Mouse (Mus musculus): ENCODE data around the gene Pde10a. TPM values are rescaled to one million over a fixed set of nuclear protein-coding genes. Genes with fewer than 3 reads are reported as not detected.

Gene Pde10a
- total RNA-seq, 1 experiment from 2014 or later = 0.84 TPM

- ATAC-seq (replicated peaks in 1 of 2; ENCODE audit: insufficient read depth in 1 of 2, low FRiP score in 2 of 2, low TSS enrichment in 1 of 2, low read depth in 1 of 2, poor library complexity in 2 of 2, severe bottlenecking in 2 of 2) = no peak
Observed at GRCm38 (mm10) chr17:8831001-8831400, 305.8 kb downstream of the Pde10a start.

GRCm38 (mm10) chr17:8836292-8836691 is 311.1 kb downstream of the Pde10a start:
- no peak for ATAC-seq (replicated peaks in 1 of 2; ENCODE audit: insufficient read depth in 1 of 2, low FRiP score in 2 of 2, low TSS enrichment in 1 of 2, low read depth in 1 of 2, poor library complexity in 2 of 2, severe bottlenecking in 2 of 2)

GRCm38 (mm10) chr17:8838252-8838651 is 313.1 kb downstream of the Pde10a start:
- ATAC-seq (replicated peaks in 1 of 2; ENCODE audit: insufficient read depth in 1 of 2, low FRiP score in 2 of 2, low TSS enrichment in 1 of 2, low read depth in 1 of 2, poor library complexity in 2 of 2, severe bottlenecking in 2 of 2) = peak; percentile 80 to 81

GRCm38 (mm10) chr17:8839237-8840011 is 314.3 kb downstream of the Pde10a start:
- ATAC-seq (replicated peaks in 1 of 2; ENCODE audit: insufficient read depth in 1 of 2, low FRiP score in 2 of 2, low TSS enrichment in 1 of 2, low read depth in 1 of 2, poor library complexity in 2 of 2, severe bottlenecking in 2 of 2) = 0 out of 4 replicates have a peak, but pooled peaks of 1 of the 2 experiments have one; percentile 29

- no peak for ATAC-seq (replicated peaks in 1 of 2; ENCODE audit: insufficient read depth in 1 of 2, low FRiP score in 2 of 2, low TSS enrichment in 1 of 2, low read depth in 1 of 2, poor library complexity in 2 of 2, severe bottlenecking in 2 of 2)
Observed at GRCm38 (mm10) chr17:8841094-8841493, 315.9 kb downstream of the Pde10a start.

GRCm38 (mm10) chr17:8841897-8842540 is 316.8 kb downstream of the Pde10a start:
- peak; percentile 35 to 46 for ATAC-seq (replicated peaks in 1 of 2; ENCODE audit: insufficient read depth in 1 of 2, low FRiP score in 2 of 2, low TSS enrichment in 1 of 2, low read depth in 1 of 2, poor library complexity in 2 of 2, severe bottlenecking in 2 of 2)

GRCm38 (mm10) chr17:8842662-8843061 is 317.5 kb downstream of the Pde10a start:
- ATAC-seq (replicated peaks in 1 of 2; ENCODE audit: insufficient read depth in 1 of 2, low FRiP score in 2 of 2, low TSS enrichment in 1 of 2, low read depth in 1 of 2, poor library complexity in 2 of 2, severe bottlenecking in 2 of 2) = no peak

- ATAC-seq (replicated peaks in 1 of 2; ENCODE audit: insufficient read depth in 1 of 2, low FRiP score in 2 of 2, low TSS enrichment in 1 of 2, low read depth in 1 of 2, poor library complexity in 2 of 2, severe bottlenecking in 2 of 2) = no peak
Observed at GRCm38 (mm10) chr17:8843941-8844340, 318.8 kb downstream of the Pde10a start.

- peak in 1 of 2 experiments; percentile 43; a peak in 1 of 4 replicates for ATAC-seq (replicated peaks in 1 of 2; ENCODE audit: insufficient read depth in 1 of 2, low FRiP score in 2 of 2, low TSS enrichment in 1 of 2, low read depth in 1 of 2, poor library complexity in 2 of 2, severe bottlenecking in 2 of 2)
Observed at GRCm38 (mm10) chr17:8846506-8846905, 321.3 kb downstream of the Pde10a start.

GRCm38 (mm10) chr17:8847558-8847957 is 322.4 kb downstream of the Pde10a start:
- no peak for ATAC-seq (replicated peaks in 1 of 2; ENCODE audit: insufficient read depth in 1 of 2, low FRiP score in 2 of 2, low TSS enrichment in 1 of 2, low read depth in 1 of 2, poor library complexity in 2 of 2, severe bottlenecking in 2 of 2)

GRCm38 (mm10) chr17:8851846-8852245 is 326.7 kb downstream of the Pde10a start:
- ATAC-seq (replicated peaks in 1 of 2; ENCODE audit: insufficient read depth in 1 of 2, low FRiP score in 2 of 2, low TSS enrichment in 1 of 2, low read depth in 1 of 2, poor library complexity in 2 of 2, severe bottlenecking in 2 of 2) = no peak

- ATAC-seq (replicated peaks in 1 of 2; ENCODE audit: insufficient read depth in 1 of 2, low FRiP score in 2 of 2, low TSS enrichment in 1 of 2, low read depth in 1 of 2, poor library complexity in 2 of 2, severe bottlenecking in 2 of 2) = peak; percentile 92 to 95
Observed at GRCm38 (mm10) chr17:8856430-8857371, 331.5 kb downstream of the Pde10a start.

- ATAC-seq (replicated peaks in 1 of 2; ENCODE audit: insufficient read depth in 1 of 2, low FRiP score in 2 of 2, low TSS enrichment in 1 of 2, low read depth in 1 of 2, poor library complexity in 2 of 2, severe bottlenecking in 2 of 2) = no peak
Observed at GRCm38 (mm10) chr17:8858636-8859421, 333.7 kb downstream of the Pde10a start.

- no peak for ATAC-seq (replicated peaks in 1 of 2; ENCODE audit: insufficient read depth in 1 of 2, low FRiP score in 2 of 2, low TSS enrichment in 1 of 2, low read depth in 1 of 2, poor library complexity in 2 of 2, severe bottlenecking in 2 of 2)
Observed at GRCm38 (mm10) chr17:8859489-8859888, 334.3 kb downstream of the Pde10a start.

GRCm38 (mm10) chr17:8864638-8865497 is 339.7 kb downstream of the Pde10a start:
- ATAC-seq (replicated peaks in 1 of 2; ENCODE audit: insufficient read depth in 1 of 2, low FRiP score in 2 of 2, low TSS enrichment in 1 of 2, low read depth in 1 of 2, poor library complexity in 2 of 2, severe bottlenecking in 2 of 2) = no peak; a peak in 1 of 4 replicates

All from hematopoietic stem cell, adult 5-6 weeks (primary cell).